Mouse (Mus musculus) adrenal gland (tissue): ENCODE measurements around the gene Cntfr.

Experiments
- intact Hi-C: fragments of 180-260 bp; cut with DNase I; formaldehyde crosslinking; loops from one replicate; pipeline ENCODE4 v1.15.1; 2025

Cntfr gene

GRCm38 (mm10) chr4:41653730-41654129 lies 43.2 kb downstream of the Cntfr start:
- intact Hi-C loops, result loop anchor here (2.0 to 5.0 kb wide), 3 partner anchors 36 to 101 kb away; no protein-coding TSS in a partner anchor

GRCm38 (mm10) chr4:41653296-41653695 lies 43.6 kb downstream of the Cntfr start:
- intact Hi-C loops, result loop anchor here (2.0 to 5.0 kb wide), 3 partner anchors 36 to 100 kb away; no protein-coding TSS in a partner anchor

- intact Hi-C loops, result no loop called here
Measured at GRCm38 (mm10) chr4:41648627-41649026, 48.3 kb downstream of the Cntfr start.

- intact Hi-C loops, result no loop called here
Measured at GRCm38 (mm10) chr4:41648157-41648556, 48.7 kb downstream of the Cntfr start.

DNA sequence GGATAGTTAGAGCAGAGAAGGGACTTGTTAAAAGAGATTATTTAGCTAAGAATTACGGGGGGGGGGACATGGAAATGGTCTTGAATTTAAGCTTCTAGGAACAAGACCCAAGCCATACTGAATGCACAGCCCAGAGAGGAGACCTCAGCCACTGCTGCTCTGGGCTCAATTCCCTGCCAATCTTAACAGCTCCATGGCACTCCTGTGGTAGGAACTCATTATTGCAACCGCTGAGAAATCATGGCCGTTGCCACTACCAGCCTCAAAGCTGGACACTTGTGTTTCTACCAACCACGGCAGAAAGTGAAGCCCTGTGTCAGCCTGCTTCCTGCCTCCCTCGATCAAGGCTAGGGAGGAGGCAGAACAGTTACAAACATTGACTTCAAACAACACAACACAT lies 51.4 kb downstream of the Cntfr start:
- intact Hi-C loops, result no loop called here

DNA sequence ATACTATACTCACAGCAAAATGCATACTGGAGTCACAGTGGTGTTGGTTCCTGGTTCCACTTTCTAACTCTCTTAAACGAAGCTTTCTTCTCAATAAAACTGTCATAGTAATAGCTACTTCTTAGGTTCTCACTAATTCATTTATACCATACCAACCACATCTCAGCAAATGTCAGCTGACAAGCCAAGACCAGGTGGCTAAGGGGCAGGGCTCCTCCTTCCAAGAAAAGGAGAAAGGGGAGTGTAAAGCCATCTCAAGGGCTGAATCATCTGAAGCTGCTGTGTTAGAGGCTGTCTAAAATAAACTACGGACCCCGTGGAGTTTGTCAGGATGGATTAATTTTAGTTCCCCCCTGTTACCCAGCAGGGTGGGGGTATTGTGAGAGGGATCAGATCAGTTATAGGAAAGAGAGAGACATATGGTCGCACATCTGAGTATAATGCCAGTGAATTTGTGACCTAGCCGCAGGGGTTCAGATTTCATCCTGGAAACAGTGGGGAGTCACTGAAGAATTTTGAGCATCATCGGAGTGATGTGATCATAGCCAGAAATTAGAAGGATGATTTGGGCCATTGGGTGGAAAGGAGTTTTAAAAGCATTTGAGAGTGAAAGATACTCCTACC lies 55.6 kb downstream of the Cntfr start:
- intact Hi-C loops, result no loop called here

- intact Hi-C loops, result no loop called here
Measured at GRCm38 (mm10) chr4:41639913-41640507, 56.9 kb downstream of the Cntfr start, which contains the start of gene Enho. Gene Enho, minus strand, starts transcription at chr4:41640324.

DNA sequence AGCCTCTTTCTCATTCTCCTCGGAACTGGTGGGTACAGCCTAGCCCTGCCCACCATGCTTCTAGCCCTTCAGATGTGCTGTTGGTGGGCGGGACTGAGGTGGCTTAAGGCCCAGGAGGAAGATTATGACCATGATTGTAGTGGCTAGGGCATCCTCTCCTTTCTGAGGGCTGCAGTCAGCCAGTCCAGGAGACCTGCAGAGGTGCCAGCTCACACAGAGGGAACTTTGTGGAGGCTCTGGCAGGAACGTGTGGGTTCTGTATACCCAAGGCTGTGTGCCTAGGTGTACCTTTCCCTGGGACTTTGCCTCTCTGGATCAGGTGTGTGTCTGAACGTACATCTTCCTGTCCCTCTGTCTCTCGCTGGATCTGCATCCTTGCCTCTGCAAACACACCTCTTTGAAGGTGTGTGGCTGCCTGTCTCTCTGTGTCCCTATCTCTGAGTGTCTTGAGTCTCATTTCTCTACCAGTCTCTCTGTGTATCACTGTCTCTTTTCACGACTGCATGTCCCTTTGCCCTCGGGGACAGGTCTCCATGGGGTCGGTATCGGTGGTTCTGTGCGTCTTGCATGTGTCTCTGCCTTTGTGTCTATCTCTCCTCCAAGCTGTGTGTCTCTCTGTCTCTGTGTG lies 57.6 kb downstream of the Cntfr start:
- intact Hi-C loops, result no loop called here

DNA sequence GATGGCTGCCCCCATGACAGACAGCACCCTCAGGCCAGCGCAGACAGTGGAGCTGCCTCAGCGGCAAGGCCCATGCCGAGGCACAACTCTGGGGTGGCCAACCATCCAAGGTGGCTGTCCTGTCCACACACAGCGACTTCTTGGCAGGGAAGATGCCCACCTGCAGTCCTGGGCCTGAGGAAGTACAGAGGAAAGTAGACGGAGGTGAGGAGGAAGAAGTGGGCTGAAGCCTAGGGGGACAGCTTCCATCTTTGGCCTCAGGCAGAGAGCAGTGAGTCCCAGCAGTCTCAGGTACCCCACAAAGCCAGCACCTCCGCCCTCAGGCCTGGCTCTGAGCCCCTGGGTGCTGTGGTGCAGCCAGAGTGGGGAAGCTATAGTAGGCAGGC lies 58.1 kb downstream of the Cntfr start:
- intact Hi-C loops, result no loop called here

- intact Hi-C loops, result no loop called here
Measured at GRCm38 (mm10) chr4:41638186-41638731, 58.6 kb downstream of the Cntfr start.

- intact Hi-C loops, result no loop called here
Measured at GRCm38 (mm10) chr4:41636882-41637635, 59.8 kb downstream of the Cntfr start.

DNA sequence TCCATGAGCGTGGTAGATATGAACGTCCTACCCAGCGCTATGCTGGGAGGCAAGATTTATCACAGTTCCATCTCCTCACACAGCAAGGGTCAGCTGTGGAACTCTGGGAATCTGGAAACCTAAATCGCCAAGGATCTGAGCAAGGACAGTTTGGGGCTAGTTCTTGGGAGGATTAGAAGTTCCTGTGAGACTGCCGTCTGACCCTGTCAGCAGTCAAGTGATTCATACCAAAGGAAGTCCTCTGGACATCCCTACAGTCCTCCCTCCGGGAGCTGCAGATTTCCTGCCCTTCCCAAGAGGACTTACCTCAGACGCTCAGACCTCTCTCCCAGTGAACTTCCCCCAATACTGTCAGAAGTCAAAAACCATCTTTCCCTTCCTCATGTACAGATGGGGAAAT lies 60.5 kb downstream of the Cntfr start:
- intact Hi-C loops, result no loop called here

- intact Hi-C loops, result no loop called here
Measured at GRCm38 (mm10) chr4:41635906-41636305, 61.0 kb downstream of the Cntfr start.

DNA sequence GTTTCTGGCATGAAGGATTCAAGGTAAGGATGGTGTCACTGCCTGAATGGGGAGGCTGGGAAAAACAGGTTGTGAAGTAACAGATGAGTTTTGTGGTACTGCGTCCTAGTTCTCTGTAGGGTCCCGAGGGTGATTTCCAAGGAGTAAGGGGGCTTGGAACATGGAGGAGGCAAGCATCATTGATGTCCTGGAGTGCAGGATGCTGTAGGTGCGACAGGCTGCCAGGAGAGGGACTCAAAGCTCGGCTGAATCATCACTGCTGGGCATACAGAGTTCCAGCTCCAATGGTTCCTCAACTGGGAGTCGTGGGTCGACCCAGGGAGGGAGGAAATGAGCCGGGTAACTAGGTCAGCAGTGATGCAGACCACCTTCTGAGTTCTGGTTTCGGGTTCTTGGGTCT lies 61.7 kb downstream of the Cntfr start:
- intact Hi-C loops, result no loop called here

GRCm38 (mm10) chr4:41634631-41635030 lies 62.3 kb downstream of the Cntfr start:
- intact Hi-C loops, result no loop called here

DNA sequence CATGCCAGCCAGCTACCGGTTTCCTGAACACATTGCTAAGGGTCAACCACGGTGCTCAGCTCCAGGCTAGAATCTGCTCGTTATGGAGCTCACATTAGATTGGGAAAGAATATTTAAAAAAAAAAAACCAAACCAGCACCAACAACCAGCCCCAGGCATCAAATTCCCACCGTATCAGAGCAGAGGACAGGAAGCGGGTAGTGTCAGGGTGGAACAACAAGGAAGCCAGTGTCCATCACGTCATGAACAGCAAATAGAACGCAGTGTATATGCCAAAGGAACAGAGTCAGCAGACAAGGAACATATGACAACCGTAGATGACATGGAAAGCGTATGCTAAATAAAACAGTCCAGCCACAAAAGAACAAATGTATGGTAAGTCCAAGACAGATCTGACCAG lies 63.9 kb downstream of the Cntfr start:
- intact Hi-C loops, result no loop called here

GRCm38 (mm10) chr4:41631390-41631789 lies 65.5 kb downstream of the Cntfr start:
- intact Hi-C loops, result no loop called here

- intact Hi-C loops, result no loop called here
Measured at GRCm38 (mm10) chr4:41630196-41630595, 66.7 kb downstream of the Cntfr start.

GRCm38 (mm10) chr4:41628202-41628927 lies 68.5 kb downstream of the Cntfr start:
- intact Hi-C loops, result no loop called here

GRCm38 (mm10) chr4:41622071-41622470 lies 74.8 kb downstream of the Cntfr start:
- intact Hi-C loops, result no loop called here
